Mouse (Mus musculus) heart, adult 2 months (tissue): ENCODE data around the gene Fopnl.

Experiments
- CTCF ChIP-seq: fragments of 200-600 bp; IDR thresholded peaks from 2 replicates; pipeline ENCODE4 v1.8.1; 2022; ENCODE audit warnings: antibody characterized with exemption, mild to moderate bottlenecking, moderate library complexity
- EP300 ChIP-seq: fragments of 200-500 bp; IDR thresholded peaks from 2 replicates; pipeline ENCODE4 v1.6.1; 2011; ENCODE audit warnings: low read depth, low read length, control low read depth; ENCODE audit not compliant: insufficient read depth

DNA sequence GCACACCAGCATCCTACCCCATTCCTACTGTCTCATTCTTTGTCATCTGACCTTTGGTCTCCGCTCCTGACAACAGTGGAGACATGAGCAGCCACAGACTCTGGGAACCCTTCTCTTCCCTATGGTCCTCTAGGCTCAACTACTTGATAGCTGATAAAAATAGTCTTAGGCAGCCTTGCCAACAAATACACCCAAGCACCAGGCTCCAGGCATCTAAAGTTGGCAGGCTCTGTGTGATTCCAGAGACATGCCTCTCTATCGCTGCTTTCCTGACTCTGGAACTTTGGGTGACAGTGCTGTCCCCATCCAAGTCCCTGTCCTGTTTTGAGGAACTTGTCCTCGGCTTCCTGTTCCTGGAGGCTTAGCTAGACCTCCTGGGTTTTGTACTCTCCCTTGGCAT, 63.6 kb downstream of the Fopnl start:
- TF ChIP-seq EP300 (no peak), CTCF (no peak)
